Mouse (Mus musculus): ENCODE measurements at regions not wholly inside any gene's neighbourhood (a gene's known extent, or its start where the extent isn't known, plus 50 kb on each side); places are given as distances from the start of the nearest gene placed in this dataset.

DNA sequence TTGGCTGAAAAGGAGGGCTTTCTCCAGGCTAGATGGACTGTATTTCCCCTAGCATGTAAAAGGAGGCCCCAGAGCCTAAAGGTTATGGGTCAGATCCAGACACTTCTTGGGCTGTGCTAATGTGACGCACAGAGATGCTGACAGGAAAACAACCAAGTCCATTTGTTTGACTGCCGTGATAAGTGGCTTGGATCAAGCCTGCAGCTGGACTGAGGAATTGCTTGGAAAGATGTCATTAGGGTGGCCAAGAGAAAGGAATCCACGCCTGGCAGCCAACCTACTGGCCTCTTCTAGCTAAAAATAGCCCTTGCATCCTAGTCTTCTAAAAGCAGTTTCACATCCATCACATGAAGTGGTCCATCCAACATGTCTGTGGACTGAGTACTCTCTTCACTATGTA lies 241.8 kb upstream of the Nr4a3 start:
- WGBS, result 90% methylated on average over 3 of the region's 3 CpGs
- no peaks in the 10 kb centered on the region for H3K36me3 ChIP-seq (ENCODE audit: control insufficient read depth, insufficient read depth, low read length)
- H3K27me3 ChIP-seq (ENCODE audit: control insufficient read depth, insufficient read depth, low read length), result no peaks in the 10 kb centered on the region
- DNase-seq, result no peak
- TF ChIP-seq POLR2A (IDR thresholded peaks at IDR 0.05; ENCODE audit: control insufficient read depth, extremely low read depth, insufficient read depth, low read length, poor library complexity) (no peak), CTCF (IDR thresholded peaks at IDR 0.05; ENCODE audit: borderline replicate concordance, control insufficient read depth, extremely low read depth, insufficient read depth, low read length, poor library complexity) (no peak)
- H3K4me3 ChIP-seq (ENCODE audit: control insufficient read depth, insufficient read depth, low read length), result no peak overlapping the region
- no peaks in the 10 kb centered on the region for H3K4me1 ChIP-seq (replicated peaks; ENCODE audit: control insufficient read depth, insufficient read depth, low read length)
- H3K27ac ChIP-seq (ENCODE audit: control insufficient read depth, insufficient read depth, low read length), result no peak overlapping the region

DNA sequence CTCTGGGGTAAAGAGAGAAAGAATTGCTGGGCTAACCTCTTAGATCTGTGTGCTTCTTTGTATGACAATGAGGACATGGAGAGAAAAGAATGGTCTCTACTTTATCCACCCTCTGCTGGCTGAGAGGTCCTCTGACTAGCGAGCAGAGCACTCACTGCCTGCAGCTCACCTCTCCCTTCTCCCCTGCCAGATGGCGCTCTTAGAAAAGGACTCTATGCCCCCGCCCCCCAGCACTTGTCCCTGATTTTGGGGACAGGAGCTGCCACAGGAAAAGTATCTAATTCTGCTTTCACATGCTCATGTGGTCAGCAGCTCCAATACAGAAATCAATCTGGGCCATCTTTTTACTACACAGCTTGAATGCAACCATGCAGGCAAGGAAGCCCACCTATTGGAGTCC lies 237.1 kb upstream of the Nr4a3 start:
- Histone ChIP-seq H3K4me3 (ENCODE audit: control insufficient read depth, insufficient read depth, low read length) (no peak overlapping the region), H3K36me3 (ENCODE audit: control insufficient read depth, insufficient read depth, low read length) (no peaks in the 10 kb centered on the region), H3K4me1 (replicated peaks; ENCODE audit: control insufficient read depth, insufficient read depth, low read length) (no peaks in the 10 kb centered on the region), H3K27me3 (ENCODE audit: control insufficient read depth, insufficient read depth, low read length) (no peaks in the 10 kb centered on the region), H3K27ac (ENCODE audit: control insufficient read depth, insufficient read depth, low read length) (no peak overlapping the region)
- DNase-seq, result no peak
- TF ChIP-seq POLR2A (IDR thresholded peaks at IDR 0.05; ENCODE audit: control insufficient read depth, extremely low read depth, insufficient read depth, low read length, poor library complexity) (no peak), CTCF (IDR thresholded peaks at IDR 0.05; ENCODE audit: borderline replicate concordance, control insufficient read depth, extremely low read depth, insufficient read depth, low read length, poor library complexity) (no peak)
- WGBS, result 61% methylated on average over 3 of the region's 3 CpGs

DNA sequence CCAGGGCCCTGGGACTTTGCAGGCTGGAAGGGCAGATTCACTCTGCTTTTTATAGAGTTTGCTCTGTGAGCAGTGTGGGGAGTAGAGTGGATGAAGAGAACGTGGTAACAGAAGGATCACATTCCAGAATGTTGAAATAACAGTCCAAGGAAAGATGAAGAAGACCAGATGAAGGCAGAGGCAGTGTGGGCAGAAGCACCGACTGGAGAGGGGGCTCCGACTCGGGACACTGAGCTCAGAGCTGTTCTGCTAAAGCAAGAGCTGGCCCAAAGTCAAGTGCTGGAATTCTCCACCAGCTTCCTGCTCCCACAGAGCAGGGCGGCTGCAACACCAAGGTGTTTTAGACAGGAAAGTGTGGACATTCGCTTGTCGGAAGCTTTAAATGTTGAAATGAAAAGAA lies 230.9 kb upstream of the Nr4a3 start:
- WGBS, result 93% methylated on average over 7 of the region's 7 CpGs
- TF ChIP-seq POLR2A (IDR thresholded peaks at IDR 0.05; ENCODE audit: control insufficient read depth, extremely low read depth, insufficient read depth, low read length, poor library complexity) (no peak), CTCF (IDR thresholded peaks at IDR 0.05; ENCODE audit: borderline replicate concordance, control insufficient read depth, extremely low read depth, insufficient read depth, low read length, poor library complexity) (no peak)
- no peak for DNase-seq
- Histone ChIP-seq H3K4me3 (ENCODE audit: control insufficient read depth, insufficient read depth, low read length) (no peak overlapping the region), H3K4me1 (replicated peaks; ENCODE audit: control insufficient read depth, insufficient read depth, low read length) (no peaks in the 10 kb centered on the region), H3K27me3 (ENCODE audit: control insufficient read depth, insufficient read depth, low read length) (no peaks in the 10 kb centered on the region), H3K36me3 (ENCODE audit: control insufficient read depth, insufficient read depth, low read length) (no peaks in the 10 kb centered on the region), H3K27ac (ENCODE audit: control insufficient read depth, insufficient read depth, low read length) (no peak overlapping the region)

DNA sequence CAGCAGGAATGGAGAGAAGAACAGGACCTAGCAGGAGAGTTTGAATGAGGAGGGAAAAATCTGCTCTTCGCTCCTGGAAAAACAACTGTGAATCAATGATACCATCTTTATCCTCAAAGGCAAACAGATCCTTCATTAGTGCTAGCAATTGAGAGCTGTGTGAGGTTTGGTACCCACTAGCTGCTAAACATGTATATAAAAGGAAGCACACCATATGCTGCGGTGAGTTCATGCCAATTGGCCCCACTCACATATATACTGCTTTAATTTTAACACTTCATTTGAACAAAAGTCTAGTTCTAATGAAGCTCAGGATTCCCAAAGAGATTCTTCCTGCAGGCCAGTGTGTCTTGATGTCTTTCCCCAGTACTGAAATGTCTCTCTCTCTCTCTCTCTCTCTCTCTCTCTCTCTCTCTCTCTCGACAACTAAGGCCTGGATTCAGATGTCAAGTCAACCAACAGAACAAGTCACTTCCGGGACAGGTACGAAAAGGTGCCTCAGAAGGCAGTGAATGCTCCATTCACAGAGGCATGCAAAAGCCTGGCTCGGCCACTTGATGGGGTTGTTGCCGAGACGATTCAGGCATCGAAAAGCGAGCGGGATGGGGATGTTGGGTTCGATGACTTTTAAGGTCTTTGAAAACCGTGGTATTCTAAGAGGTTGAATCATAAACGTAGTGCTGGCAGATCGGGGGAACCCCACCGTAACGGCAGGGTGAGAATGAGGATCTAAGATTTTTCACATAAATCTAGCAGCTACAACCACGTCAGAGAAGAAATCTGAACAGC lies 226.4 kb upstream of the Nr4a3 start:
- H3K4me3 ChIP-seq (ENCODE audit: control insufficient read depth, insufficient read depth, low read length), result no peak overlapping the region
- no peak for DNase-seq
- no peaks in the 10 kb centered on the region for H3K27me3 ChIP-seq (ENCODE audit: control insufficient read depth, insufficient read depth, low read length)
- H3K27ac ChIP-seq (ENCODE audit: control insufficient read depth, insufficient read depth, low read length), result no peak overlapping the region
- no peaks in the 10 kb centered on the region for H3K4me1 ChIP-seq (replicated peaks; ENCODE audit: control insufficient read depth, insufficient read depth, low read length)
- no peak for TF ChIP-seq CTCF (IDR thresholded peaks at IDR 0.05; ENCODE audit: borderline replicate concordance, control insufficient read depth, extremely low read depth, insufficient read depth, low read length, poor library complexity)
- no peak for TF ChIP-seq POLR2A (IDR thresholded peaks at IDR 0.05; ENCODE audit: control insufficient read depth, extremely low read depth, insufficient read depth, low read length, poor library complexity)
- 75% methylated on average over 18 of the region's 18 CpGs for WGBS
- no peaks in the 10 kb centered on the region for H3K36me3 ChIP-seq (ENCODE audit: control insufficient read depth, insufficient read depth, low read length)

DNA sequence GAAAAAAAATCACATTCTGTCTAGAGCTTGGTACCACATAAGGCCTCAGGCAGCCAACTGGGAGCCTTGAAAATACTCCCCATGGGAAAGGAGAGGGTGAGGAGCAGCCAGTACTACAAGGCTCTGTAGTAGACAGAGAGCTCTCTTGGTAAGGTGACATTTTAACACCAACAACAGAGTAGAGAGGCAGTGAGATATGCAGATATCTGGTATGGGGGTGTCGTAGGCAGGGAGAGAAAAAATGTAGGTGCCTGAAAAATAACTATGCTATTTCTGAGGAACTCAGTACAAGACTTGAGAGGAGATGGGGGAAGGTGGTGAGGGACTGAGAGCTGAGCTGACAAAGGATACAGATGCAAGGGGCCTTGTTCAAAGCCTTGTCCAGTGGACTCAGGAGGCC lies 224.4 kb upstream of the Nr4a3 start:
- H3K4me3 ChIP-seq (ENCODE audit: control insufficient read depth, insufficient read depth, low read length), result no peak overlapping the region
- H3K36me3 ChIP-seq (ENCODE audit: control insufficient read depth, insufficient read depth, low read length), result no peaks in the 10 kb centered on the region
- WGBS, result 100% methylated on average over 1 of the region's 1 CpGs
- H3K27ac ChIP-seq (ENCODE audit: control insufficient read depth, insufficient read depth, low read length), result no peak overlapping the region
- no peaks in the 10 kb centered on the region for H3K4me1 ChIP-seq (replicated peaks; ENCODE audit: control insufficient read depth, insufficient read depth, low read length)
- TF ChIP-seq CTCF (IDR thresholded peaks at IDR 0.05; ENCODE audit: borderline replicate concordance, control insufficient read depth, extremely low read depth, insufficient read depth, low read length, poor library complexity) (no peak), POLR2A (IDR thresholded peaks at IDR 0.05; ENCODE audit: control insufficient read depth, extremely low read depth, insufficient read depth, low read length, poor library complexity) (no peak)
- no peaks in the 10 kb centered on the region for H3K27me3 ChIP-seq (ENCODE audit: control insufficient read depth, insufficient read depth, low read length)
- DNase-seq, result no peak

DNA sequence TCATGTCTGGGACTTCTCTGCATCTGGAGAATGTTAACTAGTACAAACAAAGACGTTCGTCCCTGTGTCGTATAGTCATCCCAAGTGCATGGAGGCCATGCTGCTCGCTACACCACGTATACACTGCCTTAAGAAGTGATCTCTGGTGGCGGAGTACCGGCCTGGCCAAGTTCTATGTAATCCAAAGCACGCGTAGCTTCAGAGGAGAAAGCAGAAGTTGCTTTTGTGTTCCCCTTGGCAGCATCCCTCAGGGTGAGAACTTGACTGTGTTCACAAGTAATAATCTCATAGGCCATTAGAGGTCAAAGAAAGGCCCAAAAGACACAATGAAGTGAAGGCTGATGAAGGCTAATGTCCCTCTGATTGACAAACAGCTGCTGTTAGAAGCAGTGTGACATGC lies 221.7 kb upstream of the Nr4a3 start:
- no peaks in the 10 kb centered on the region for H3K36me3 ChIP-seq (ENCODE audit: control insufficient read depth, insufficient read depth, low read length)
- no peak for DNase-seq
- H3K4me1 ChIP-seq (replicated peaks; ENCODE audit: control insufficient read depth, insufficient read depth, low read length), result no peaks in the 10 kb centered on the region
- no peak for TF ChIP-seq CTCF (IDR thresholded peaks at IDR 0.05; ENCODE audit: borderline replicate concordance, control insufficient read depth, extremely low read depth, insufficient read depth, low read length, poor library complexity)
- TF ChIP-seq POLR2A (IDR thresholded peaks at IDR 0.05; ENCODE audit: control insufficient read depth, extremely low read depth, insufficient read depth, low read length, poor library complexity), result no peak
- H3K27me3 ChIP-seq (ENCODE audit: control insufficient read depth, insufficient read depth, low read length), result no peaks in the 10 kb centered on the region
- no peak overlapping the region for H3K4me3 ChIP-seq (ENCODE audit: control insufficient read depth, insufficient read depth, low read length)
- no peak overlapping the region for H3K27ac ChIP-seq (ENCODE audit: control insufficient read depth, insufficient read depth, low read length)
- WGBS, result 68% methylated on average over 9 of the region's 9 CpGs

DNA sequence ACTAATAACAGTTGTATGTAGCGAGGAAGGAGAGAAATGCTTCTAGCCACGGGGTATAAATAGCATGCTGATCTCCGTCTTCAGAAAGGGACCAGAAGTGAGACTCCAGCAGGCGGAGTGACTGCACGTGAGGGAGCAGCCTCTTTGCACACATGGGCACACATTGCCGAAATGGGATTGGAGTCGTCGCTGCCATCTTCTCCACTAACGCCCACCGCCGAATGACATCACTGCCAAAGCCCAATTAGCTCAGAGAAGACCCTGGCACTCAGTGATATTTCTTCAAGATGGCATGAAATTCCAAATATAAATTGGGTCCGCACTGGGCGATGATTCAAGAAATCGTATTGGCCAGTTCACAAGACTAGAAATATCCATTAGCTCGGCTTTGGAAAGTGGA lies 220.9 kb upstream of the Nr4a3 start:
- TF ChIP-seq POLR2A (IDR thresholded peaks at IDR 0.05; ENCODE audit: control insufficient read depth, extremely low read depth, insufficient read depth, low read length, poor library complexity) (no peak), CTCF (IDR thresholded peaks at IDR 0.05; ENCODE audit: borderline replicate concordance, control insufficient read depth, extremely low read depth, insufficient read depth, low read length, poor library complexity) (no peak)
- Histone ChIP-seq H3K36me3 (ENCODE audit: control insufficient read depth, insufficient read depth, low read length) (no peaks in the 10 kb centered on the region), H3K27ac (ENCODE audit: control insufficient read depth, insufficient read depth, low read length) (no peak overlapping the region), H3K4me3 (ENCODE audit: control insufficient read depth, insufficient read depth, low read length) (no peak overlapping the region), H3K27me3 (ENCODE audit: control insufficient read depth, insufficient read depth, low read length) (no peaks in the 10 kb centered on the region), H3K4me1 (replicated peaks; ENCODE audit: control insufficient read depth, insufficient read depth, low read length) (no peaks in the 10 kb centered on the region)
- DNase-seq, result no peak
- WGBS, result 94% methylated on average over 15 of the region's 15 CpGs
